Mouse (Mus musculus): ENCODE data around the gene Slc4a4. TPM values are rescaled to one million over a fixed set of nuclear protein-coding genes. Genes with fewer than 3 reads are reported as not detected.

The Slc4a4 gene
- polyA plus RNA-seq, 1 experiment from 2014 or later = 7.3 TPM

DNA sequence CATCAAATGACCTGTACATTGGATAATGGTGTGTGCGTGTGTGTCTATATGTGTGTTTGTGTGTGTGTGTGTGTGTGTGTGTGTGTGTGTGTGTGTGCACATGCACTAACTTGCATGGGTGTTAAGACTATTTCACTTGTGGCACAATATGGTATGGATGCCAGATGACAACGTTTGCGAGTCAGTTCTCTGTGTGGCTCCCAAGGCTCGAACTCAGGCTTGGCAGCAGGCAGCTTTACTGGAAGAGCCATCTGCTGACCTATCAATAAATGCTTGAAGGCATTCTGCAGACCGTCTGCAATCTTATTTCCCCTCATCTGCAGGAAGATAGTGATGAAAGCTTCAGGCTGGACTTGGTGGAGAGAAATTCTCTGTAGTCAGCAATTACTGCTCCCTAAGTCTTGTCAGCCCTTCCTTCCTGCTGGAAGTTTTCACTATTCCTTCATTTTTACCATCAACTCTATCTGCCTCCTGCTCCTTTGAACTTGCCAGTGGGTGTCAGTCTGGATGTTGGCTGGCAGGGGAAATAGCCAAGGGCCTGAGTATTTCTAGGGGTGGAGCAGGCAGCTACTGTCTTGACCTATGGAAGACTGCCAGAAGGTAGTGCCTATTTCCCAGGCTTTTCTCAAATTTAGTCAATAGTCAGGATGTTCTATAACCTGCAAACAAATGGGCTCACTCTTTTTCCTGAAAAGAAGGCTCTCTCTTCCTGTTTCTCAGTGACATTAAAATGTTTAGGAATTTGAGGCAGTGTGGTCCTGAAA is 73.9 kb downstream of the Slc4a4 start:
- Histone ChIP-seq H3K9me3 (ENCODE audit: control insufficient read depth, low read length) (no peaks in the 10 kb centered on the region), H3K9ac (ENCODE audit: low read length) (no peak overlapping the region), H3K27ac (replicated peaks in 1 of 2; ENCODE audit: control insufficient read depth in 1 of 2, insufficient read depth in 1 of 2, low read depth in 2 of 2, low read length in 2 of 2) (peak overlapping the region in 1 of 2 experiments; percentile 64; a peak in 2 of 4 replicates), H3K4me2 (ENCODE audit: low read length) (no peak overlapping the region), H3K4me1 (ENCODE audit: control insufficient read depth in 2 of 2, insufficient read depth in 2 of 2, low read length in 2 of 2) (peaks cover 8 to 17% of the 10 kb centered on the region in 2 experiments), H3K27me3 (ENCODE audit: control insufficient read depth, insufficient read depth, low read length) (no peaks in the 10 kb centered on the region), H3K36me3 (ENCODE audit: control insufficient read depth, insufficient read depth, low read length) (no peaks in the 10 kb centered on the region), H3K4me3 (ENCODE audit: control insufficient read depth in 1 of 2, insufficient read depth in 1 of 2, low read depth in 1 of 2, low read length in 2 of 2) (no peak overlapping the region)
- ATAC-seq (ENCODE audit: insufficient number of reproducible peaks, insufficient read depth, low FRiP score, low read depth) = no peak
- 67% methylated on average over 5 of the region's 5 CpGs for WGBS

DNA sequence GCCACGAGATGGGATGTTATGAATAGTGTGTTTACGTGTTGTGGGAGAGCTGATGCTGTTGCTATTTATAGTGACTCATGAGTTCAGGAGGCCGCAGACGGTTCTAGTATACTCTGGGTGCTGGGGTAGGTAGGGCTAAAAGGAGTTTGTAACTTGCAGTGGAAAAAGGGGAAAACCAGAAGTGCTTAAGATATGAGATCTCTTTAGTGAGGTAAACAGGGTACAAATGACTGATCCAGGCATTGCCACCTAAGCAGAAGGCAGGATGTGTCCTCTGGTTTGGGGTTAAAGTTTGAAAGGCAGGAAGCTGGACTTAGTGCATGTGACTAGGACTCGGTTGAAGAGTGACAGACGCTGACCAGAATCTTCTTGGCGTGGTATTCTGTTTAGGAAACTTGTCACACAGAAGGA is 74.7 kb downstream of the Slc4a4 start:
- no peak overlapping the region for H3K9ac ChIP-seq (ENCODE audit: low read length)
- no peak overlapping the region for H3K4me2 ChIP-seq (ENCODE audit: low read length)
- WGBS = 13% methylated on average over 7 of the region's 7 CpGs
- H3K27me3 ChIP-seq (ENCODE audit: control insufficient read depth, insufficient read depth, low read length) = no peaks in the 10 kb centered on the region
- peak overlapping the region; percentile 64 to 76 for H3K27ac ChIP-seq (replicated peaks in 1 of 2; ENCODE audit: control insufficient read depth in 1 of 2, insufficient read depth in 1 of 2, low read depth in 2 of 2, low read length in 2 of 2)
- H3K36me3 ChIP-seq (ENCODE audit: control insufficient read depth, insufficient read depth, low read length) = no peaks in the 10 kb centered on the region
- no peaks in the 10 kb centered on the region for H3K9me3 ChIP-seq (ENCODE audit: control insufficient read depth, low read length)
- peak; percentile 43; the same call in 1 of the 2 replicates for ATAC-seq (ENCODE audit: insufficient number of reproducible peaks, insufficient read depth, low FRiP score, low read depth)
- peaks cover 8 to 17% of the 10 kb centered on the region in 2 experiments for H3K4me1 ChIP-seq (ENCODE audit: control insufficient read depth in 2 of 2, insufficient read depth in 2 of 2, low read length in 2 of 2)
- H3K4me3 ChIP-seq (ENCODE audit: control insufficient read depth in 1 of 2, insufficient read depth in 1 of 2, low read depth in 1 of 2, low read length in 2 of 2) = no peak overlapping the region

DNA sequence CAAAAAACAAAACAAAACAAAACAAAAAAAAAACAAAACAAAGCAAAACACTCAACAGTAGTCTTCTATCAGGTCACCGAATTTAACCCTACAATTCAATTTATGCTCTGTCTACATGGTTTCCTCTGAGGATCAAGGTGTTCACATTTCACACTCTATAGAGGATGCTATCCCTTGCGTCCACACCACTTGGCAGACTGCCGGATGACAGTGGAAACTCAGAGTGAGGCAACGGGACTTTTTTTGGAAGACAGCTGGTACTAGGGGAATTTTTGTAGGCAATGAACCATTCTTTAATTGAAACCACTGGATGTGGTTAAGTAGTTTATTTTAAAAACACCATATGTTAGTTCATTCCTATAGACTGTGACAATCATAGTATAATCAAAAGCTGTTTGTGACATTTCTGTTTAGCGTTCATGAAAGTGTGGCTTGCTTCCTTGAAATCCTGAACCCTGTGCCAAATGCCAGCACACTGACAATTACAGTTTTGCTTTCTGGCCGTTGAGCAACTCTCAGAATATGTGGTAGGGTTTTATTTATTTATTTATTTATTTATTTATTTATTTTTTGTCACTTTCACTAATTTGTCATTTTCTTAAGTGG is 78.2 kb downstream of the Slc4a4 start:
- no peak overlapping the region for H3K9ac ChIP-seq (ENCODE audit: low read length)
- no peak overlapping the region for H3K27ac ChIP-seq (replicated peaks in 1 of 2; ENCODE audit: control insufficient read depth in 1 of 2, insufficient read depth in 1 of 2, low read depth in 2 of 2, low read length in 2 of 2)
- H3K36me3 ChIP-seq (ENCODE audit: control insufficient read depth, insufficient read depth, low read length) = no peaks in the 10 kb centered on the region
- no peaks in the 10 kb centered on the region for H3K27me3 ChIP-seq (ENCODE audit: control insufficient read depth, insufficient read depth, low read length)
- H3K4me1 ChIP-seq (ENCODE audit: control insufficient read depth in 2 of 2, insufficient read depth in 2 of 2, low read length in 2 of 2) = peaks cover 10 to 30% of the 10 kb centered on the region in 2 experiments
- no peak overlapping the region for H3K4me3 ChIP-seq (ENCODE audit: control insufficient read depth in 1 of 2, insufficient read depth in 1 of 2, low read depth in 1 of 2, low read length in 2 of 2)
- H3K9me3 ChIP-seq (ENCODE audit: control insufficient read depth, low read length) = no peaks in the 10 kb centered on the region
- ATAC-seq (ENCODE audit: insufficient number of reproducible peaks, insufficient read depth, low FRiP score, low read depth) = no peak
- H3K4me2 ChIP-seq (ENCODE audit: low read length) = no peak overlapping the region
- 81% methylated on average over 6 of the region's 6 CpGs for WGBS

DNA sequence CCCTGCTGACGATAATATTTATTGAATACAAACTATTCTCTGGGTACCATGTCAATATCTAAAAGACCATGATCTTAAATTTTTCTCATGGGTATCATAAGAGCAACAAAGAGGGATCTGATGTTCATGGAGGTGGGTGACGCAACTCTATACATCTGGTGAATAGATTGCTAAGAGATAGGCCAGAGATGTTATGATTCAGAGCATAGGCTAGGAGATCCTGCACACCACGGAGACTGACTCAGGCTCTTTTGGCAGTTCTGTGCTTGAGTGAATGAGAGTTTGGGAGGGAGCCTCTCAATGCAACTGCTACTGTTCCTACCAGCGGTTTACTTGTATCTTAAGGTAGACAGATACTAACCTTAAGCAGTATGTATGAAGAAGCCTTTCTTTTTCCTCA is 79.9 kb downstream of the Slc4a4 start:
- Histone ChIP-seq H3K9me3 (ENCODE audit: control insufficient read depth, low read length) (no peaks in the 10 kb centered on the region), H3K9ac (ENCODE audit: low read length) (no peak overlapping the region), H3K4me2 (ENCODE audit: low read length) (no peak overlapping the region), H3K4me3 (ENCODE audit: control insufficient read depth in 1 of 2, insufficient read depth in 1 of 2, low read depth in 1 of 2, low read length in 2 of 2) (no peak overlapping the region), H3K4me1 (ENCODE audit: control insufficient read depth in 2 of 2, insufficient read depth in 2 of 2, low read length in 2 of 2) (peaks cover 4 to 16% of the 10 kb centered on the region in 2 experiments; a peak in 3 of 4 replicates), H3K36me3 (ENCODE audit: control insufficient read depth, insufficient read depth, low read length) (no peaks in the 10 kb centered on the region), H3K27ac (replicated peaks in 1 of 2; ENCODE audit: control insufficient read depth in 1 of 2, insufficient read depth in 1 of 2, low read depth in 2 of 2, low read length in 2 of 2) (no peak overlapping the region), H3K27me3 (ENCODE audit: control insufficient read depth, insufficient read depth, low read length) (no peaks in the 10 kb centered on the region)
- ATAC-seq (ENCODE audit: insufficient number of reproducible peaks, insufficient read depth, low FRiP score, low read depth) = no peak
- 89% methylated on average over 4 of the region's 4 CpGs for WGBS

DNA sequence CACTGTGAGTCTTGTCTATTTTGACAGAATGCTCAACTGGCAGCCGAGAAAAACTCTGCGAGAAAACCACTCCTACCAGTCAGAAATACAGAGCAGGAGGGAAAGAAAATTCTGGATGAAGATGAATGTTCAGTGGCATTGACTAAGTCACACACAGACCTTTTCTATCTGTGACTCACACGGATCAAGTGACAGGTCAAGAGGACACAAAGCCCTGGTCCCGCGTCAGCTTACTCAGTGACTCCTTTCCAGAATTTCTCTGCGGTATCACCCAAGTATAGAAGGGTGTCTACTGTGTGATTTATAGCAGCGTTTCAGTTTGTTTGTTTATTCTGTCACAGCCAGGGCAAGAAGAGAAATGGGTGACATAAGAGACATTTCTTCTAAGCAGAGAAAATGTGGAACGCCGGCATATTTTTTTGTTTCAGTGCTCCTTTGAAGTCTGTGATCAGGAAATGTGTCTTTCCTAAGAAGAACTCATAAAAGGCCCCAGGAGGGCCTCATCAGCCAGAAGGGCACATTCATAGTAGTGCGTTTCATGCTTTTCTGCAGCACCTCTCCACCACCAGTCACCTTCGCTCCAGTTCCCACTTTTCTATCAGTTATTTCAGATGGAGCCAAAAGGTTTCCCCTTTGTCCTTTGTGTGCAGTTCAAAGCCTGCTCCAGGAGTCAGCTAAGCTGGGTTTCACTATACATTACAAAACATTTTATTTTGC is 82.5 kb downstream of the Slc4a4 start:
- H3K4me2 ChIP-seq (ENCODE audit: low read length) = no peak overlapping the region
- ATAC-seq (ENCODE audit: insufficient number of reproducible peaks, insufficient read depth, low FRiP score, low read depth) = no peak
- WGBS = 41% methylated on average over 11 of the region's 11 CpGs

DNA sequence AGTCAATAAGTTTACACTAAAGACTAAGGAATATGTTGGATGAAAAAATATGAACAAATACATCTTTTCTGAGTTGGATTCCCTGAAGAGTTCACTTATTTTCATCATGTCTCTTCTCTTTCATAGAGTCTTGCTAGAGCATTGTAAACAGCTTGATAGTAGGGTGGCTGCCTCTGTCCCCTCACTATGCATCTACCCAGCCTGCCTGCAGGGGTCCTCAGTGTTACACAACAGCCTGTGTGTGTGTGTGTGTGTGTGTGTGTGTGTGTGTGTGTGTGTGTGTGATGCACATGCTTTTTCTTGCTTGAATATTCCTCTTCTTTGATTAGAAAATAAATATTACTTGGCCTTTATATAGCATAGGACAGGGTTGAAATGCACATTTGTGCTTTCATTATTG is 84.9 kb downstream of the Slc4a4 start:
- no peak overlapping the region for H3K9ac ChIP-seq (ENCODE audit: low read length)
- H3K4me3 ChIP-seq (ENCODE audit: control insufficient read depth in 1 of 2, insufficient read depth in 1 of 2, low read depth in 1 of 2, low read length in 2 of 2) = no peak overlapping the region
- no peak overlapping the region for H3K4me2 ChIP-seq (ENCODE audit: low read length)
- peaks cover 8 to 16% of the 10 kb centered on the region in 2 experiments for H3K4me1 ChIP-seq (ENCODE audit: control insufficient read depth in 2 of 2, insufficient read depth in 2 of 2, low read length in 2 of 2)
- no peak for ATAC-seq (ENCODE audit: insufficient number of reproducible peaks, insufficient read depth, low FRiP score, low read depth)
- H3K9me3 ChIP-seq (ENCODE audit: control insufficient read depth, low read length) = no peaks in the 10 kb centered on the region
- no peaks in the 10 kb centered on the region for H3K36me3 ChIP-seq (ENCODE audit: control insufficient read depth, insufficient read depth, low read length)
- no peak overlapping the region for H3K27ac ChIP-seq (replicated peaks in 1 of 2; ENCODE audit: control insufficient read depth in 1 of 2, insufficient read depth in 1 of 2, low read depth in 2 of 2, low read length in 2 of 2)
- no peaks in the 10 kb centered on the region for H3K27me3 ChIP-seq (ENCODE audit: control insufficient read depth, insufficient read depth, low read length)

More for the DNA sequence above, 82.5 kb downstream of the Slc4a4 start:
- peaks cover 4 to 12% of the 10 kb centered on the region in 2 experiments; a peak in 3 of 4 replicates for H3K4me1 ChIP-seq (ENCODE audit: control insufficient read depth in 2 of 2, insufficient read depth in 2 of 2, low read length in 2 of 2)
- no peaks in the 10 kb centered on the region for H3K9me3 ChIP-seq (ENCODE audit: control insufficient read depth, low read length)
- no peaks in the 10 kb centered on the region for H3K36me3 ChIP-seq (ENCODE audit: control insufficient read depth, insufficient read depth, low read length)
- H3K27ac ChIP-seq (replicated peaks in 1 of 2; ENCODE audit: control insufficient read depth in 1 of 2, insufficient read depth in 1 of 2, low read depth in 2 of 2, low read length in 2 of 2) = no peak overlapping the region
- H3K4me3 ChIP-seq (ENCODE audit: control insufficient read depth in 1 of 2, insufficient read depth in 1 of 2, low read depth in 1 of 2, low read length in 2 of 2) = no peak overlapping the region
- 0 out of 2 replicates have a peak overlapping the region, but pooled peaks have one; percentile 11 for H3K9ac ChIP-seq (ENCODE audit: low read length)
- H3K27me3 ChIP-seq (ENCODE audit: control insufficient read depth, insufficient read depth, low read length) = no peaks in the 10 kb centered on the region

DNA sequence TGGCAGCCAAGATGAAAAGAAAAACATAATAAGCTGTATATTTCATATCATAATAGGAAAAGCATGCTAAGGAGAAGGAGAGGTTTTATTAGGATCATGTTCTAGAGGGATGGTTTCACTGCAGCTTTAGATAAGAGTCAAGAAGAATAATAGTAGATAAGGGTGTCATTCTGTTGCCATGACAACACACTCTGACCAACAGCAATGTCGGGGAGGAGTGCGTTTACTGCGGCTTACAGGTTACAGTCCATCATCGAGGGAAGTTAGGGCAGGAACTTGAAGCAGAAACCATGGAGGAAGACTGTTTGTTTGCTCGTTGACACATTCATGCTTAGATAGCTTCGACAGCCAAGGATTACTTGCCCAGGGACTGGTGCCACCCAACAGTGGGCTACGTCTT is 85.7 kb downstream of the Slc4a4 start:
- Histone ChIP-seq H3K27me3 (ENCODE audit: control insufficient read depth, insufficient read depth, low read length) (no peaks in the 10 kb centered on the region), H3K36me3 (ENCODE audit: control insufficient read depth, insufficient read depth, low read length) (no peaks in the 10 kb centered on the region), H3K9me3 (ENCODE audit: control insufficient read depth, low read length) (no peaks in the 10 kb centered on the region), H3K4me1 (ENCODE audit: control insufficient read depth in 2 of 2, insufficient read depth in 2 of 2, low read length in 2 of 2) (peaks cover 9 to 16% of the 10 kb centered on the region in 2 experiments), H3K27ac (replicated peaks in 1 of 2; ENCODE audit: control insufficient read depth in 1 of 2, insufficient read depth in 1 of 2, low read depth in 2 of 2, low read length in 2 of 2) (no peak overlapping the region), H3K4me3 (ENCODE audit: control insufficient read depth in 1 of 2, insufficient read depth in 1 of 2, low read depth in 1 of 2, low read length in 2 of 2) (no peak overlapping the region), H3K9ac (ENCODE audit: low read length) (no peak overlapping the region), H3K4me2 (ENCODE audit: low read length) (no peak overlapping the region)
- ATAC-seq (ENCODE audit: insufficient number of reproducible peaks, insufficient read depth, low FRiP score, low read depth) = no peak
- 53% methylated on average over 7 of the region's 7 CpGs for WGBS
